Mouse (Mus musculus) left cerebral cortex, adult 9 months (tissue): ENCODE data around the gene Unc45a.

Source experiments
- DNase-seq, 2 experiments: peaks; one replicate each; pipeline ENCODE4 v3.0.0; 2022; ENCODE audit warnings: low spot score in 2 of 2

Unc45a gene

GRCm38 (mm10) chr7:80368009-80368408 is 27.2 kb upstream of the Unc45a start:
- DNase-seq: no peak

GRCm38 (mm10) chr7:80367232-80367631 is 26.4 kb upstream of the Unc45a start:
- no peak for DNase-seq

- DNase-seq: no peak
Observed at GRCm38 (mm10) chr7:80365759-80366158, 25.0 kb upstream of the Unc45a start.

- DNase-seq: no peak
Observed at GRCm38 (mm10) chr7:80360435-80360834, 19.6 kb upstream of the Unc45a start.

GRCm38 (mm10) chr7:80358039-80358438 is 17.2 kb upstream of the Unc45a start:
- DNase-seq: no peak

- DNase-seq: peak in 1 of 2 experiments; percentile 61
Observed at GRCm38 (mm10) chr7:80357156-80357555, 16.4 kb upstream of the Unc45a start.

- DNase-seq: no peak
Observed at GRCm38 (mm10) chr7:80356351-80356750, 15.5 kb upstream of the Unc45a start.

- DNase-seq: no peak
Observed at GRCm38 (mm10) chr7:80352920-80353319, 12.1 kb upstream of the Unc45a start.

- no peak for DNase-seq
Observed at GRCm38 (mm10) chr7:80350808-80351207, 10.0 kb upstream of the Unc45a start.

GRCm38 (mm10) chr7:80347670-80348586 is 7.1 kb upstream of the Unc45a start:
- no peak for DNase-seq

GRCm38 (mm10) chr7:80346830-80347229 is 6.0 kb upstream of the Unc45a start:
- DNase-seq: no peak

- no peak for DNase-seq
Observed at GRCm38 (mm10) chr7:80346173-80346572, 5.4 kb upstream of the Unc45a start.

- no peak for DNase-seq
Observed at GRCm38 (mm10) chr7:80343270-80344018, 2.6 kb upstream of the Unc45a start.

GRCm38 (mm10) chr7:80342858-80343257 is 2.1 kb upstream of the Unc45a start, which contains the start of gene Hddc3:
Gene Hddc3 (plus strand): TSS chr7:80343104.
- peak; percentile 85 to 97 for DNase-seq

GRCm38 (mm10) chr7:80341793-80342192 is 988 bp upstream of the Unc45a start:
- DNase-seq: no peak

- DNase-seq: peak; percentile 90 to 98
Observed at GRCm38 (mm10) chr7:80339793-80340628, 794 bp downstream of the Unc45a start.

- DNase-seq: no peak
Observed at GRCm38 (mm10) chr7:80339371-80339770, 1.4 kb downstream of the Unc45a start.

- DNase-seq: no peak
Observed at GRCm38 (mm10) chr7:80336932-80337331, 3.9 kb downstream of the Unc45a start.

GRCm38 (mm10) chr7:80334848-80335247 is 6.0 kb downstream of the Unc45a start:
- no peak for DNase-seq

- DNase-seq: no peak
Observed at GRCm38 (mm10) chr7:80331433-80331832, 9.4 kb downstream of the Unc45a start.

- DNase-seq: no peak
Observed at GRCm38 (mm10) chr7:80330278-80330677, 10.5 kb downstream of the Unc45a start.

GRCm38 (mm10) chr7:80326076-80326475 is 14.7 kb downstream of the Unc45a start:
- DNase-seq: no peak
